Mouse (Mus musculus) hindbrain, embryonic 11.5 days (tissue): ENCODE measurements around the gene Flt1. TPM values are rescaled to one million over a fixed set of nuclear protein-coding genes. Genes with fewer than 3 reads are reported as not detected.
"Not testable (repeated sequence)": the region's sequence is repeated elsewhere in the genome, so short reads cannot be mapped to it uniquely, and the experiment has no call there.

Experiments used
- ATAC-seq: fragments of 200-750 bp; cut with Nextera tagmentation; 2 replicates; pipeline ENCODE4 v1.8.0; 2017; ENCODE audit warnings: mild to moderate bottlenecking, moderate TSS enrichment, moderate library complexity; ENCODE audit not compliant: low FRiP score
- DNase-seq: peaks from one replicate; pipeline ENCODE4 v3.0.0-alpha.2; 2015; ENCODE audit warnings: low spot score
- H3K27ac ChIP-seq: fragments of 300-500 bp; sonication (generic); 2 replicates; pipeline ENCODE4 v1.5.1; 2014; ENCODE audit warnings: mild to moderate bottlenecking, low read depth, low read length
- H3K27me3 ChIP-seq: fragments of 300-500 bp; sonication (generic); 2 replicates; pipeline ENCODE4 v1.6.1; 2014; ENCODE audit warnings: mild to moderate bottlenecking, low read length, moderate library complexity, mixed read lengths; ENCODE audit not compliant: control insufficient read depth, insufficient read depth
- H3K36me3 ChIP-seq: fragments of 300-500 bp; sonication (generic); 2 replicates; pipeline ENCODE4 v1.6.1; 2014; ENCODE audit warnings: mild to moderate bottlenecking, low read length, moderate library complexity, mixed read lengths; ENCODE audit not compliant: control insufficient read depth, insufficient read depth
- H3K4me1 ChIP-seq: fragments of 300-500 bp; sonication (generic); replicated peaks from 2 replicates; pipeline ENCODE4 v1.6.1; 2014; ENCODE audit warnings: low read length, mixed read lengths; ENCODE audit not compliant: control insufficient read depth, insufficient read depth
- H3K4me2 ChIP-seq: fragments of 300-500 bp; sonication (generic); replicated peaks from 2 replicates; pipeline ENCODE4 v1.6.1; 2014; ENCODE audit warnings: mild to moderate bottlenecking, low read depth, low read length
- H3K4me3 ChIP-seq: fragments of 300-500 bp; sonication (generic); 2 replicates; pipeline ENCODE4 v1.5.1; 2014; ENCODE audit warnings: low read depth, low read length
- H3K9ac ChIP-seq: fragments of 300-500 bp; sonication (generic); 2 replicates; pipeline ENCODE4 v1.6.1; 2014; ENCODE audit warnings: low read depth, low read length
- H3K9me3 ChIP-seq: fragments of 300-500 bp; sonication (generic); 2 replicates; pipeline ENCODE4 v1.6.1; 2016; ENCODE audit warnings: low read length; ENCODE audit not compliant: control insufficient read depth
- WGBS: fragments of 180-500 bp; shearing (Covaris S2); extraction: QIAGEN DNeasy Blood & Tissue Kit; methylation state at CpG from one replicate; pipeline ENCODE4 v1.1.7; 2014; 5-methylcytosine and 5-hydroxymethylcytosine counted together
- polyA plus RNA-seq: library from polyadenylated mRNA; unstranded; fragments of >200 nt; fragmentation: Nextera tagmentation; extraction: Ambion mirVana; gene quantifications from 2 replicates; pipeline ENCODE4 v1.2.1, GENCODE M21; 2014

The Flt1 gene
- polyA plus RNA-seq, 1 experiment from 2014 or later, result 12.3 TPM

GRCm38 (mm10) chr5:147573555-147573954 is 152.3 kb downstream of the Flt1 start:
- ATAC-seq, result no peak
- no peaks in the 10 kb centered on the region for H3K27me3 ChIP-seq
- H3K9me3 ChIP-seq, result no peaks in the 10 kb centered on the region
- no peak for DNase-seq
- no peak overlapping the region for H3K9ac ChIP-seq
- H3K4me3 ChIP-seq, result no peak overlapping the region
- no peak overlapping the region for H3K4me2 ChIP-seq
- WGBS, result 96% methylated on average over 1 of the region's 1 CpGs
- H3K27ac ChIP-seq, result no peak overlapping the region
- H3K36me3 ChIP-seq, result no peaks in the 10 kb centered on the region
- no peaks in the 10 kb centered on the region for H3K4me1 ChIP-seq

DNA sequence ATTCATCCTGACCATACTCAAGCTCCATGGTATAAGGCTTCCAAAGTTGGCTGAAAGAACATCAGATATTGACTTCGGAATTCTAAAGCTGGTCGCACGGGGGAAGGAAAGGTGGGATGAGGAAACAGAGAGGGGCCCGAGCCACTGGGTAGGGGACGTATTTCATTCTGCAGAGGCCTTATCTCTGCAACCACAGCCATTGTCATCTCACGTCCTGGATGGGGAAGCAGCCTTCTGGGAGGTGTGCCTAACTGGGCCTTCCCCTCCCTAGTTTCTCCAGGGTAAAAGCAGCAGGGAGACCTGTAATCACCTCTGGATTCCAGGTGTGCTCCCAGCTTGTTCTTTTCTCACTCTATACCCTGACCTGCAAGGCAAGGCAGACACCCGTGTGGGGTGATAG is 153.1 kb downstream of the Flt1 start:
- H3K4me1 ChIP-seq, result no peaks in the 10 kb centered on the region
- no peak for ATAC-seq

GRCm38 (mm10) chr5:147566335-147566734 is 159.5 kb downstream of the Flt1 start:
- Histone ChIP-seq H3K9ac (no peak overlapping the region), H3K4me2 (no peak overlapping the region), H3K4me1 (no peaks in the 10 kb centered on the region), H3K27ac (no peak overlapping the region), H3K27me3 (no peaks in the 10 kb centered on the region), H3K9me3 (no peaks in the 10 kb centered on the region), H3K4me3 (no peak overlapping the region), H3K36me3 (no peaks in the 10 kb centered on the region)
- WGBS, result 74% methylated on average over 7 of the region's 7 CpGs
- ATAC-seq, result no peak
- DNase-seq, result no peak

More for the DNA sequence above, 153.1 kb downstream of the Flt1 start:
- H3K36me3 ChIP-seq, result no peaks in the 10 kb centered on the region
- H3K9ac ChIP-seq, result no peak overlapping the region
- H3K27ac ChIP-seq, result no peak overlapping the region
- H3K4me2 ChIP-seq, result no peak overlapping the region
- H3K27me3 ChIP-seq, result no peaks in the 10 kb centered on the region
- no peak overlapping the region for H3K4me3 ChIP-seq
- DNase-seq, result no peak
- WGBS, result 87% methylated on average over 7 of the region's 7 CpGs
- no peaks in the 10 kb centered on the region for H3K9me3 ChIP-seq

- Histone ChIP-seq H3K4me3 (no peak overlapping the region), H3K27me3 (no peaks in the 10 kb centered on the region), H3K4me2 (no peak overlapping the region), H3K9ac (no peak overlapping the region), H3K27ac (no peak overlapping the region), H3K9me3 (no peaks in the 10 kb centered on the region), H3K4me1 (no peaks in the 10 kb centered on the region), H3K36me3 (no peaks in the 10 kb centered on the region)
- DNase-seq (no peak), ATAC-seq (no peak)
- WGBS, result 89% methylated on average over 7 of the region's 7 CpGs
These were observed 160.4 kb downstream of the Flt1 start for GRCm38 (mm10) chr5:147565444-147565843.

GRCm38 (mm10) chr5:147564140-147564590 is 161.6 kb downstream of the Flt1 start:
- no peaks in the 10 kb centered on the region for H3K36me3 ChIP-seq
- no peaks in the 10 kb centered on the region for H3K4me1 ChIP-seq
- H3K4me2 ChIP-seq, result no peak overlapping the region
- 31% methylated on average over 14 of the region's 16 CpGs for WGBS
- no peak overlapping the region for H3K9ac ChIP-seq
- H3K27ac ChIP-seq, result no peak overlapping the region
- no peak for DNase-seq
- H3K4me3 ChIP-seq, result no peak overlapping the region
- H3K27me3 ChIP-seq, result no peaks in the 10 kb centered on the region
- H3K9me3 ChIP-seq, result no peaks in the 10 kb centered on the region
- ATAC-seq, result no peak

DNA sequence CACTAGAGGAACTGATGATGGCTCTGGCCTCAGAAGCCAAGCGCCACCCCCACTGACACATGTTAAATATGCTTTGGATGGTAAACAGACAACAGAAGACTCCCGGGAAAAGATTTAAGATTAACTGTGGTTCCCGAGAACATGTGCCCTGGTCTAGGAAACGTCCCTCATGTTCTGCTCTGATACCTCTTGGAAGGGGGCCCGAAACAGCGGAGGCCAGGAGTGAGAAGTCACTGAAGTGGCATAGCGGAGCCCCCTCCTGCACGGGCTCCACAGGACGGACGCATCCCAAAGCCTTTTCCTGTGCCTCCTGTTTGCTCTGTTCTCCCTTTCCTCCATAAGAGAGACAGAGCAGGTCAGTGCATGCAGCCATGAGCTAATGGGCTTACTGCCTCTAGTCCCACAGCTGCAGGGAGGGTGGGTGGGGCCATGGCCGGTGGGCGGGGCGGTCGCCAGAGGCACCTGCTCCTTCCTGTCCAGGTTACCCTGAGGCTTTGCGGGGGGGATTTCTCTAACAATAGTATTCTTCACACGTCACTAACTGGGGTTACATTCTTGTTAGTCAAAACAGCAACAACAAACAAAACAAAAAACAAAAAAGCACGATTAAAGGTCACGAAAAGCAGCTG is 162.2 kb downstream of the Flt1 start:
- DNase-seq (peak; percentile 17), ATAC-seq (no peak)
- Histone ChIP-seq H3K4me3 (no peak overlapping the region), H3K27me3 (no peaks in the 10 kb centered on the region), H3K27ac (no peak overlapping the region), H3K4me1 (no peaks in the 10 kb centered on the region), H3K9ac (no peak overlapping the region), H3K36me3 (no peaks in the 10 kb centered on the region), H3K9me3 (no peaks in the 10 kb centered on the region), H3K4me2 (no peak overlapping the region)
- WGBS, result 51% methylated on average over 18 of the region's 18 CpGs

DNA sequence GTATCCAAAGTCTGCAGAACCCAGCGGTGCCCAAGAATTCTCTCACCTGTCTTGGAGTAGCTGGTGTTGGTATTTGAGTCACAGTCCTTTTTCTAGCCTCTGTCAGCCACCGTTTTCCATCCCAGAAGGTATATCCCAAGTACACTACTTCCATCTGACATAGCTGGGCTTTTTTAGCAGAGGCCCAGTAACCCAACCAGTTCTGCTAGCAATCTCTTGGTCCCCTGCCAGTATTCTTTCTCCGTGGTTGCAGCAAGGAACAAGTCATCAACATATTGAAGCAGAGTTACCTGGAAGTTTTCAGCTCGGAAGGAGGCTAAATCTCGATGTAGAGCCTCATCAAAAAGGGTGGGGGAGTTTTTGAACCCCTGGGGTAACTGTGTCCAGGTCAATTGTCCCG is 168.2 kb downstream of the Flt1 start:
- not testable (repeated sequence) for H3K27me3 ChIP-seq, H3K9ac ChIP-seq, H3K4me3 ChIP-seq, ATAC-seq, H3K4me2 ChIP-seq, H3K27ac ChIP-seq, DNase-seq, H3K36me3 ChIP-seq, H3K4me1 ChIP-seq, H3K9me3 ChIP-seq
- WGBS, result 82% methylated on average over 5 of the region's 6 CpGs

GRCm38 (mm10) chr5:147551879-147552627 is 173.8 kb downstream of the Flt1 start:
- no peaks in the 10 kb centered on the region for H3K27me3 ChIP-seq
- H3K4me3 ChIP-seq, result no peak overlapping the region
- no peaks in the 10 kb centered on the region for H3K4me1 ChIP-seq
- no peaks in the 10 kb centered on the region for H3K36me3 ChIP-seq
- no peak overlapping the region for H3K4me2 ChIP-seq
- WGBS, result 85% methylated on average over 13 of the region's 13 CpGs
- ATAC-seq (no peak), DNase-seq (no peak)
- H3K27ac ChIP-seq, result no peak overlapping the region
- H3K9ac ChIP-seq, result no peak overlapping the region
- H3K9me3 ChIP-seq, result no peaks in the 10 kb centered on the region
